Mouse (Mus musculus): ENCODE measurements around the gene Ppid. TPM values are rescaled to one million over a fixed set of nuclear protein-coding genes. Genes with fewer than 3 reads are reported as not detected.

Ppid gene
- total and polyA plus RNA-seq, 2 experiments from 2014 or later = 90.5 to 135 TPM

- under 1% methylated on average over 60 of the region's 60 CpGs for WGBS
- H3K27ac ChIP-seq (ENCODE audit: low read depth, low read length) = peak within 1 kb of the TSS; percentile 76
Observed at GRCm38 (mm10) chr3:79628561-79629415, 37.6 kb downstream of the Ppid start, which contains the start of gene 4930579G24Rik. 4930579G24Rik (plus strand) TSS chr3:79629079.

GRCm38 (mm10) chr3:79629416-79629730 is 38.2 kb downstream of the Ppid start, which contains the start of gene Etfdh:
Etfdh (minus strand) TSS chr3:79629500.
- peak; percentile 34 for ATAC-seq
- Histone ChIP-seq H3K27ac (ENCODE audit: low read depth, low read length) (peak within 1 kb of the TSS; percentile 76), H3K9me3 (ENCODE audit: low read length) (no peaks in the 10 kb centered on the region), H3K36me3 (ENCODE audit: insufficient read depth) (0 out of 2 replicates have a peak, but pooled peaks cover 7% of the 10 kb centered on the region), H3K4me3 (ENCODE audit: low read depth, low read length) (peak within 1 kb of the TSS; percentile 75), H3K27me3 (ENCODE audit: insufficient read depth, low read length) (no peaks in the 10 kb centered on the region), H3K4me2 (ENCODE audit: low read depth) (peak within 1 kb of the TSS; percentile 83), H3K4me1 (ENCODE audit: insufficient read depth) (0 out of 2 replicates have a peak, but pooled peaks cover 5% of the 10 kb centered on the region), H3K9ac (peak within 1 kb of the TSS; percentile 60)
- peak; percentile 77 for DNase-seq
- TF ChIP-seq CTCF (IDR thresholded peaks at IDR 0.05; ENCODE audit: low read depth) = no peak
- WGBS = 1% methylated on average over 11 of the region's 11 CpGs

More at GRCm38 (mm10) chr3:79628561-79629415, 37.6 kb downstream of the Ppid start, which contains the start of gene 4930579G24Rik:
- DNase-seq = peak; percentile 99
- Histone ChIP-seq H3K4me1 (ENCODE audit: insufficient read depth) (0 out of 2 replicates have a peak, but pooled peaks cover 5% of the 10 kb centered on the region), H3K36me3 (ENCODE audit: insufficient read depth) (0 out of 2 replicates have a peak, but pooled peaks cover 7% of the 10 kb centered on the region), H3K27me3 (ENCODE audit: insufficient read depth, low read length) (no peaks in the 10 kb centered on the region), H3K4me3 (ENCODE audit: low read depth, low read length) (peak within 1 kb of the TSS; percentile 75), H3K9ac (peak within 1 kb of the TSS; percentile 60), H3K4me2 (ENCODE audit: low read depth) (peak within 1 kb of the TSS; percentile 83), H3K9me3 (ENCODE audit: low read length) (no peaks in the 10 kb centered on the region)
- ATAC-seq = peak; percentile 98
- TF ChIP-seq CTCF (IDR thresholded peaks at IDR 0.05; ENCODE audit: low read depth) = peak; percentile 1; the same call in 1 of the 2 replicates

- DNase-seq (no peak), ATAC-seq (no peak)
- Histone ChIP-seq H3K4me3 (ENCODE audit: low read depth, low read length) (no peak overlapping the region), H3K36me3 (ENCODE audit: insufficient read depth) (no peaks in the 10 kb centered on the region), H3K4me2 (ENCODE audit: low read depth) (no peak overlapping the region), H3K27ac (ENCODE audit: low read depth, low read length) (no peak overlapping the region), H3K9ac (no peak overlapping the region), H3K4me1 (ENCODE audit: insufficient read depth) (no peaks in the 10 kb centered on the region), H3K9me3 (ENCODE audit: low read length) (no peaks in the 10 kb centered on the region), H3K27me3 (ENCODE audit: insufficient read depth, low read length) (no peaks in the 10 kb centered on the region)
- no peak for TF ChIP-seq CTCF (IDR thresholded peaks at IDR 0.05; ENCODE audit: low read depth)
- 82% methylated on average over 6 of the region's 6 CpGs for WGBS
Observed at GRCm38 (mm10) chr3:79652129-79652528, 61.0 kb downstream of the Ppid start.

Other genes starting within 250 kb of the Ppid start
- gene Fnip2, start 23.5 kb upstream of the Ppid start, total RNA-seq (2014; rRNA removed) = 31.2 and 37.7 TPM in 2 replicates
- 3.1 and 5.1 TPM in 2 replicates for gene Fnip2, start 23.5 kb upstream of the Ppid start, polyA plus RNA-seq (2015; fragmentation: Nextera tagmentation; extraction: Ambion mirVana)
- gene 4930579G24Rik, start 37.7 kb downstream of the Ppid start, total RNA-seq (2014; rRNA removed) = 4.1 and 4.2 TPM in 2 replicates
- 3.9 and 4.5 TPM in 2 replicates for gene 4930579G24Rik, start 37.7 kb downstream of the Ppid start, polyA plus RNA-seq (2015; fragmentation: Nextera tagmentation; extraction: Ambion mirVana)
- 28.5 and 29.5 TPM in 2 replicates for gene Etfdh, start 38.2 kb downstream of the Ppid start, total RNA-seq (2014; rRNA removed)
- 36.4 and 38.9 TPM in 2 replicates for gene Etfdh, start 38.2 kb downstream of the Ppid start, polyA plus RNA-seq (2015; fragmentation: Nextera tagmentation; extraction: Ambion mirVana)
- 1.8 and 3.5 TPM in 2 replicates for gene Rxfp1, start 146.5 kb downstream of the Ppid start, total RNA-seq (2014; rRNA removed)
- gene Rxfp1, start 146.5 kb downstream of the Ppid start, polyA plus RNA-seq (2015; fragmentation: Nextera tagmentation; extraction: Ambion mirVana) = 0.44 and 0.58 TPM in 2 replicates